Mouse (Mus musculus) c-Kit-negative CD71-positive TER-119-positive erythroid progenitor cells, embryonic 14.5 days (primary cell): ENCODE results near the gene Rasgrp4.

ENCODE experiments used
- DNase-seq: peaks from one replicate; pipeline ENCODE4 v3.0.0-alpha.2; 2013; ENCODE audit warnings: low read depth, low spot score

Gene Rasgrp4

DNA sequence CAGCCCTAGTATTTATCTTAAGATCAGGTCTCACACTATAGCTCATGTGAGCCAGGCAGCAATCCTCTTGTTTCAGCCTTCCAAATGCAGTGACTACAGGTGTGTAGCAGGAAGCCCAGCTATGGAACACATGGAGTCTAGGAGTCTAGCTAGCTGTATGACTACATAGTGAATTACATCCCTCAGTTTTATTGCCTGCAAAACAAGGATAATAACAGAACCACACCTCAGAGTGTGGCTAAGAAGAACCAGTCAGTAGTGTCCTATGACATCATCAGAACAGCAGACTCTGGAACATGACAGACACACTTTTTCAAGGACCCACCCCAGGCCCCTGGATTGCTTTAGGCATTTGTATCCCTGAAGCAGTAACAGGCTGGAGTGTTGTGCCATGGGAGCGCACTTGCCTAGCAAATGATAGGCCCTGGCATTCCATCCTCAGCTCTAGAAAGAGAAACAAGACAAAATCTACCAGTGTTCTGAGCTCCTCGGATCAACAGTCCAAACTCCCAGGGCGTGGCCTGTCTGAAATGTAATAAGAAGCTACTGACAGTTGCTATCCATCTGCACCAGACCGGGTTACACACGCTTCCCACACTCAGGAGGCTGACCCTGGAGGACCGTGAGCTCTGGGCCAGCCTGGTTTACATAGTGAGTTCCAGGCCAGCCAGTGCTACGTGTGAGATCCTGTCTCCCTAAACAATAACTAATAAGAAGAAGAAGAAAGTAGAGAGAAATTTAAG is 12.1 kb downstream of the Rasgrp4 start:
- no peak for DNase-seq

- no peak for DNase-seq
Observed at GRCm38 (mm10) chr7:29148771-29149170, 14.1 kb downstream of the Rasgrp4 start.

DNA sequence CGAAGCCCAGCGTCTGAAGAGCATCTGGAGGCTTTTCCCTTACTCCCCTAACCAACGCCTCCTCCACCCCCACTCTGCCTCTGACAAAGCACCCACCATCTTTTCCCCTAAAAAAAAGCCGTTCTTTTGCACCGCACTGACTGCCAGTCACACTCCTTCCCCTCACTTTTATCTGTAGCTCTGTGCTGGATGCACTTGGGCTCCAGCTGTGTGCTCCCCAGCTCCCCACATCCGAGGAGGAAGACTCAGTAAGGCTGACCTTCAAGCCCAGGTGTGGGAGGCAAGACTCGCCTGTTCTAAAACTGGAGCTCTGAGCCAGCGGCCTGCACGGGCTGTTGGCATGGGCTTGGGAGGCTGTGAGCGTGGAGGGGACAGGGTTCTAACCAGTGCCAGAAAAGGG is 16.8 kb downstream of the Rasgrp4 start:
- no peak for DNase-seq

- no peak for DNase-seq
Observed at GRCm38 (mm10) chr7:29154018-29154720, 19.5 kb downstream of the Rasgrp4 start.

DNA sequence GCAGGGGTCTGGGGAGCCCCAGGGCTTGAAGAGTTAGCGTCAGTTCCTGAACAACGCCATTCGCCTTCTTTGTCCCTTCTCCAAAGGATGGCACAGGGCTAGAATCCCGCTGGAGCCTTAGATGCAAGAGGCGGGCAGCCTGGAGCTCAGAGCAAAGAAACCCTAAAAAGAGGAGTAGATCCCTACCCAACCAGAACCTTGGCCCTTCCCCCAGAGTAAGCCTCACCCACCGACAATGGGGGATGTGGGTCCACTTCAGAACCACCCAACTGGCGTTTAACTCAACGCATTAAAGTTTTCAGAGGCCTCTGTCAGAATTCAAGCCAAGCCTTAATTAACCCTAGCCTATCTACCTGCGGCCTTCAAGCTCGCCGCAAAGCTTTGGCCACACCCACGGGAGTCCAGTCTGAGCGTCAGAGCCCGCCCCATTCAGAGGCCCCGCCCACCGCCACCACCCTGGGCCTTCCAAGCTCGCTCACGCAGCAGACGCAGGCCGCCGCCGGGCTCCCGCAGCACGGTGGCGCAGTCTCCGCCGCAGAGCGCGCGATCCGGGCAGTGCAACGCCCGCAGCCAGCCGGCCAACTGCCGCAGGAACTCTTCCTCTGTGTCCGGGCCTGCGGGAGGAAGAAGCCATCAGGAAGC is 20.7 kb downstream of the Rasgrp4 start:
- peak; percentile 72 for DNase-seq

GRCm38 (mm10) chr7:29155838-29156782 is 21.5 kb downstream of the Rasgrp4 start, which contains the start of gene Fam98c:
Fam98c (minus strand) TSS chr7:29156234.
- no peak for DNase-seq

DNA sequence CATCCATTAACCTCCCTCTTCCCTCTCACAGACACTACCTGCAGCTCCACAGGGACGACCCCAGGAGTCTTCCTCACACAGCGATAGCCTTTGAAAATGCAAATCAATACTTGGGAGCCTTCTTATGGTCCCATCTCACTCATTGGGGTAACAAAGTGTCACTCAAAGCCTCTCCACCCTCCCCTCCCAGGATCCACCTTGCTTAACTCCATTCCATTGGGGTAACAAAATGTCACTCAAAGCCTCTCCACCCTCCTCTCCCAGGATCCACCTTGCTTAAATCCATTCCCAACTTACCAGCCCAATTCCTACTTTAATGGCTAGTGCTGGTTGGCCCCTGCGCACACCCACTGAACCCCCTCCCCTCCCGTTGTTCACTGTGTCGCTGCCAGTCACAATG is 23.6 kb downstream of the Rasgrp4 start:
- no peak for DNase-seq

GRCm38 (mm10) chr7:29162294-29162693 is 27.6 kb downstream of the Rasgrp4 start:
- DNase-seq = no peak

DNA sequence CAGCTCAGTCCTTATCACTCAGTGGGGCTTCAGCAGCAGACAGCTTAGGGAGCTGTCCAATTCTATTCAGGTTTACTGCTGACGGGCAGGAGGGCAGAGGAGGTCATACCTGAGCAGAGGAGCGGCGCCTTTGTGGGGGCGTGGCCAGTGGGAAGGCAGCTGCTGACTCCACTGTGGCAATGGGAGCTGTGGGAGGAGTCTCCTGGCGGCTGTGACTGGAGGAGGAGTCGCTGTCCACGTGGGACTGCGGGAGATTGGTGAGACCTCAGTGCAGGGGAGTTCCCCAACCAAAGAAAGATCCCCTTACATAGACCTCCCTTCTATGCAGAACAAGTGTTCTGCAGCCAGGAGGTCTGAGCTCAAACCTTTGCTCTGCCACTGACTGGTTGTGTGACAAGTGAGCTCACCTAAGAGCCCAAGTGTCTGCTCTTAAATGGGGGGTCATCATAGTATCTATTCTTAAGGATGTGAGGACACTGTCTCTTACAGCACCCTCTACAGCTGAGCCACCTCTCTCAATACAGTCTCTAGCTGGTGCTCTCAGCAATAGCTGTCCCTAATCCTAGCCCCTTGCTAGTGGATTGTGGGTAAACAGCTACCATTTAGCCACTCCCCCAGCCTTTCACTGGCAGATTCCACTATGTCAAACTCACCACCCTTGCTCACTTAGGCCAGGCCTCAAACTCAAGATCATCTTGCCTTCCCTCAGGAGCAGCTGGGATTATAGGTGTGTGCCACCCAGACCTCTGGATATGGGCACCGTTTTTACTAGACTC is 28.3 kb downstream of the Rasgrp4 start:
- DNase-seq = no peak

GRCm38 (mm10) chr7:29167656-29168055 is 33.0 kb downstream of the Rasgrp4 start:
- no peak for DNase-seq

GRCm38 (mm10) chr7:29168121-29168695 is 33.6 kb downstream of the Rasgrp4 start:
- no peak for DNase-seq

DNA sequence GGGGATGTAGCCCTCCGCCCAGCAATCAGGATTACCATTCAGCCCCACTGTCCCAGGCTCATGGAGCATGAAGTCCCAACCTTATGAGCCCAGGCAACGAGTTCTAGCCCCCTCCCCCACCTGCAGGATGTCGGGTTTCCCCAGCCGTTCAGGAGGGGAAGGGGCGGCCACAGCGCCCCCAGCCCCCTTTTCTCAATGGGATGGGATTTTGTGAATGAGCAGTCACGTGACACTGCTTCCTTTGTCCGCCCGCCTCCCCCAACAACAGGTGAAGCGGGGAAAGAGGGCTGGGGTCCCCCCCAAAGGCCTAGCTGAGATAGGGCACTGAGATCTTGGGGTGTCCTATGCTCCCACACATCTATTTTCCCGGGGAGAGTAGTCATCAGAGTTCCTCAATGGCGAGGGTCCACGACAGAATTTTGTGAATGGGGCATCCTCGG is 34.2 kb downstream of the Rasgrp4 start:
- no peak for DNase-seq

DNA sequence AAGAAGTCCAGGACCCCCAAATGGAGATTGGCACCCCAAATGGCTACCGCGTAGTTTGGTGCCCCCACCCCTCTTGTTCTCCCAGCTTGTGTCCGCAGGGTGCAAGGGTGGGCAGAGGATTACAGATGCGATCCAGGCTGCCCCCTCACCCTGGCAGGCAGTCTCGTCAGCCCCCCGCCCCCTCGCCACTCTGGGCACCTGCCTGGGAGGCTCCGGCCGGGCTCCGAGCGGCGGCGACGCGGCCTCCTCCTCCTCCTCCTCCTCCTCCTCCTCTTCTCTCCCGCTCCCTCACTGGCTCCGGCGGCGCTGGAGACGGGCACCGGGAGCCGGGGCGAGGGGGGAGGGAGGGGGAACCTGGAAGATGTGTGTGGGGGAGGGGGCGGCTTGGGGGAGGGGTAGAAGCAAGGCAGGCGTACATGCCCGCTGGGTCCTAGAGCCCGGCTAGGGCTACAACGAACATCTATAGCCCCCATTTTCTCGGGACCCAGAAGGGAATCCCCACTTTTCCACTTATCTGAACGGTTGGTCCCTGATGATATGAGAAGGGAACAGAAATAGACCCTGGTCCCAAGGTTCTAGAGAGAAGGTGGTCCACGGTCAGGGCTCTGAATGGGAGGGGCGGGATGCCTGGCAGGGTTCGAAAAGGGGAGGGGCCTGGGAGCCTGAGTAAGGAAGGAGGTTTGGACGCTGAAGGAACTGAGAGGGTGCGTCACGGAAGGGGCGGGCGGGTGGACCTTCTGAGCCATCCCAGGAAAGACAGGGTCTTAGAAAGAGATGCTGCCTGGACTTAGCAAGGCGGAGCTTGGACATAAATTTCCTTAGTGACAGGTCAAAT is 34.8 kb downstream of the Rasgrp4 start:
- DNase-seq = no peak

DNA sequence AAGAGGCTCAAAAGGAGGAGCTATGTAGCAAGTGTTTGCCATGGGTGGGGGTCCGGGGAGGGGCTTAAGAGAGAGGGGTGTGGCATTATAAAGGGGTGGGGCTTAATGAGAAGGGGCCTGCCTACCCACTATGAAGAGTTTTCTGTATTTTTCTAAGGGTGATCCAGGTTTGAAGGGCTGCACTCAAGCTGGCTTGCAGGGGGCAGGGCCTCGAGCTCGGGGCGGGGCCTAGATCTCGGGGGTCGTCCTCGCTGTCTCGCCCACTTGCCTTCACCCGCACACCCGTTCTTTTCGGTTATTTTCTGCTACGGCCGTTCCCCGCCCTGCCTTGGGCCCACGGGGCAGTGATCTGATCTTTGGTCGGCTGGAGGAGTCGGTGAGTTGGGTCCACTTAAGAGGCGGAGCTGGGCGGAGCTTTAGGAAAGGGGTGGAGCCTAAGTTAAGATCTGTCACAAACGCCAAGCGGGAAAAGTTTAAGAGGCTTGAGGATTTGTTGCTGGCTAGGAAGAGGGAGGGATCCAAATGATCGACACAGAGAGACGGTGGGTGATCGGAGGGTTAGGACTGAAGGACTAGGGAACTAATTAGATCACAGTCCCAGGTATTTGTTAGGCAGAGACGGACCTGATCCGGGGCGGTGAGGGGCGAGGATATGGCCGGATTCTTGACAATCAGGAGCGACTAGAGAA is 35.6 kb downstream of the Rasgrp4 start, which contains the start of the genes Ggn and Spred3:
TSS of gene Ggn (plus strand) at position 145 of the 689 bp plus-strand sequence.
TSS of gene Spred3 (minus strand) at position 346 of the 689 bp plus-strand sequence.
- DNase-seq = no peak

- no peak for DNase-seq
Observed at GRCm38 (mm10) chr7:29170755-29171561, 36.3 kb downstream of the Rasgrp4 start.

- no peak for DNase-seq
Observed at GRCm38 (mm10) chr7:29171562-29172097, 37.0 kb downstream of the Rasgrp4 start.

DNA sequence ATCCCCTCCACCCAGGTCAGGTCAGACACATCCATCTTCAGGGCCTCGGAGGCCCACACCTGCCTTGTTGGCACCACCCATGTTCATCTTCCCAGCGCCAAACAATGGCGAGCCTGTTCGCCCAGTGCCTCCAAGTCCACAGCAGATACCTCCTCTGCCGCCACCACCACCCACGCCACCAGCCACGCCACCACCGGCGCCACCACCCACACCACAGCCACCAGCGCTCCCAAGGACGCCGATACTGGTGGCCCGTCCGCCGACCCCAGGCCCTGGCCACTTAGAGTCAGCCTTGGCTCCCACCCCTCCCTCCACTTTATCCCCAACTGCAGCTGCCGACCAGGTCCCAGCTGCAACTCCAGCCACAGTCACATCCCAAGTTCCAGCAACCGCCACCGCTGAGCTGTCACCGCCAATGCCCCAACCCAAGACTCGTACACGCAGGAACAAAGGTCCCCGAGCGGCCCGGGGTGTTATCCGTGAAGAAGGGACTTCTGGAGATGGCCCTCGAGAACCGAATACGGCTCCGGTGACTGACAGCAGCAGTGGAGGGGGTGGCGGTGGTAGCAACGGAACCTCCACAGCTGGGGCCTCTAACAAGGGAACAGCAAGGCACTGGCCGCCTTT is 37.9 kb downstream of the Rasgrp4 start:
- no peak for DNase-seq
